Mouse (Mus musculus): ENCODE results near the gene Ccdc116.

DNA sequence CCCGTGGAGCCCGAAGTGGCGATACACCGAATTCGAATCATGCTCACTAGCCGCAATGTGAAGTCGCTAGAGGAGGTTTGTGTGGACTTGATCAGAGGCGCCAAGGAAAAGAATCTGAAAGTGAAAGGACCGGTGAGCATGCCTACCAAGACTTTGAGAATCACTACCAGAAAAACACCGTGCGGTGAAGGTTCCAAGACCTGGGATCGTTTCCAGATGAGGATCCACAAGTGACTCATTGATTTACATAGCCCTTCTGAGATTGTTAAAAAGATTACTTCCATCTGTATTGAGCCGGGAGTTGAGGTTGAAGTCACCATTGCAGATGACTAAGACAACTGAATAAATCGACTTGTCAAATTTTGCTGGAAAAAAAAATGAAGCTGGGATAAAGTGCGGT is 9.7 kb downstream of the Ccdc116 start:
- TF ChIP-seq POLR2A (IDR thresholded peaks at IDR 0.05; ENCODE audit: low read depth, low read length) (no peak), CTCF (IDR thresholded peaks at IDR 0.05; ENCODE audit: extremely low read depth, insufficient read depth, insufficient read length, insufficient replicate concordance) (no peak)

Measured in spleen, adult 2 months (tissue).